Mouse (Mus musculus) kidney, postnatal 25 days (tissue): Measurements from ENCODE around the gene Cacng5.

ENCODE experiments used
- DNase-seq, 2 experiments: peaks; one replicate each; pipeline ENCODE4 v3.0.0; 2021; ENCODE audit warnings: mixed read lengths in 2 of 2

Gene Cacng5

GRCm38 (mm10) chr11:107876840-107877239 is 38.0 kb downstream of the Cacng5 start:
- DNase-seq, result no peak

GRCm38 (mm10) chr11:107875861-107876494 is 38.9 kb downstream of the Cacng5 start:
- no peak for DNase-seq

- DNase-seq, result no peak
Measured at GRCm38 (mm10) chr11:107872743-107873142, 42.1 kb downstream of the Cacng5 start.

- DNase-seq, result no peak
Measured at GRCm38 (mm10) chr11:107867509-107867908, 47.3 kb downstream of the Cacng5 start.

- DNase-seq, result peak; percentile 68 to 83
Measured at GRCm38 (mm10) chr11:107865128-107865527, 49.7 kb downstream of the Cacng5 start.

- DNase-seq, result peak; percentile 60 to 90
Measured at GRCm38 (mm10) chr11:107864024-107864423, 50.8 kb downstream of the Cacng5 start.

- DNase-seq, result peak in 1 of 2 experiments; percentile 1
Measured at GRCm38 (mm10) chr11:107861738-107862137, 53.1 kb downstream of the Cacng5 start.

GRCm38 (mm10) chr11:107859871-107860270 is 55.0 kb downstream of the Cacng5 start:
- no peak for DNase-seq

GRCm38 (mm10) chr11:107859288-107859687 is 55.6 kb downstream of the Cacng5 start:
- DNase-seq, result peak; percentile 49 to 59

- DNase-seq, result peak; percentile 45 to 72
Measured at GRCm38 (mm10) chr11:107853088-107853487, 61.8 kb downstream of the Cacng5 start.

- DNase-seq, result peak; percentile 2 to 52
Measured at GRCm38 (mm10) chr11:107849621-107850020, 65.2 kb downstream of the Cacng5 start.

GRCm38 (mm10) chr11:107844175-107844574 is 70.7 kb downstream of the Cacng5 start:
- DNase-seq, result no peak

GRCm38 (mm10) chr11:107833351-107834040 is 81.4 kb downstream of the Cacng5 start:
- DNase-seq, result no peak
